Mouse (Mus musculus): ENCODE results near the gene Ackr4.

- TF ChIP-seq POLR2A (IDR thresholded peaks at IDR 0.05; ENCODE audit: control insufficient read depth, extremely low read depth, insufficient read depth, low read length, poor library complexity): no peak
- TF ChIP-seq CTCF (IDR thresholded peaks at IDR 0.05; ENCODE audit: borderline replicate concordance, control insufficient read depth, extremely low read depth, insufficient read depth, low read length, poor library complexity): peak; percentile 77; the same call in 1 of the 2 replicates
Observed at GRCm38 (mm10) chr9:104035261-104036015, 91.3 kb downstream of the Ackr4 start.
